Mouse (Mus musculus): Measurements from ENCODE around the gene Scgb1b7.
"Not testable (repeated sequence)": the region's sequence is repeated elsewhere in the genome, so short reads cannot be mapped to it uniquely, and the experiment has no call there.

The Scgb1b7 gene

DNA sequence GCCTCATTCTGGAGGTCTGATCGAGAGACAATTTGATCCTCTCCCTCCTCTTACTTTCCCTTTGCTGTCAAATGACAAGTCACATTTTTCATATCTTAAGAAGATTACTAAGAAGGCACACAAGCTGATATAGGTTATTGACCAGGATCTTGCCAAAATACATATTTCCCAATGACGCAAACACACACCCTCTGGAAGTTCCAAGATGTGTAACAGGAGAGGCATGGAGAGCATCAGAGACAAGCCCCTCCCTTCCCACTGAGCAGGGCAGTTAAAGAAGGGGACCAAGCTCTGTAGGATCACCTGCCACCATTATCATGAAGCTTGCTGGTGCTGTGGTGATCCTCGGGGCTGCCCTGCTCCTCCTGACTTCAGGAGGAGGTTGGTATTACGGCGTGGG lies at the start of gene Scgb1b7:
Scgb1b7 (plus strand) TSS at position 301 of the 400 bp plus-strand sequence.
- not testable (repeated sequence) for DNase-seq

DNA sequence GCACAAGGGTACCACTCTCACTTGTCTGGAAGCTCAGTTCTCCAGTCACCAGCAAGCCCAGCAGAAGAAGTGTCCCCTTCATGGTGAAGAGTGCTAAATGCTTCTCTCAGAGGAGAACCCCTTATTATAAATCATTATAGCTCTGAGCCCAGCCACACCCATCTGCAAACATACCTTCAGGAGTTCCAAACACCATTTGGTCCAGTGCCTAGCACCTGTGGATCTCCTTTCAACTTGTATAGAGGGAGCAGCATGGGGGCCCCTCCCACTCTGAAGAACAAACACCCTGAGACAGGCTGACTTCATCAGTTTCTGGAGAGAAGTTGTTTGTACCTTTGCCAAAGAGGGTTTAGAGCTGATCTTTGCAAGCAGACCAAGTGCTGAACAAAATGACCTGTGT lies 6.8 kb upstream of the Scgb1b7 start, which contains the start of gene Scgb2b7:
Scgb2b7 (minus strand) TSS at position 101 of the 400 bp plus-strand sequence.
- not testable (repeated sequence) for DNase-seq
